Mouse (Mus musculus): Measurements from ENCODE around the gene Pacrg. TPM values are rescaled to one million over a fixed set of nuclear protein-coding genes. Genes with fewer than 3 reads are reported as not detected.

The Pacrg gene
- polyA plus RNA-seq, 1 experiment = 0.33 TPM

DNA sequence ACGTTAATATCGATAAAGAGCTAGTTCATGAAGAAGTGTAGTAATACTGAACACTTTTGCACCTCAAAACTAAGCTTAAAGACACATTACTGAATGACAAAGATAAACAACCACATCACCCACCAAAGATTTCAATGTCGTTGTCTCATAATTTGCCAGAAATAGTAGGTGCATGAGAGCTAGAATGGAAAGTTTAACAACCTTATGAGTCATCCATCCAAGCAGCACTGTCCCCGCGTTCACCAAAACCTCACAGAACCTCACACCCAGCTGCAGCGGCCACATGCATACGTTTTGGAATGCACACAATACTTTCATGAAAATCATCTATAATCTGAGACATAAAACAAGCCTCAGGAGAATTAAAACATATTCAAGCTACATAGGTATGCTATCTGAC is 206.3 kb downstream of the Pacrg start:
- WGBS = 72% methylated on average over 7 of the region's 7 CpGs
- no peak for DNase-seq (ENCODE audit: low read depth, low spot score)

DNA sequence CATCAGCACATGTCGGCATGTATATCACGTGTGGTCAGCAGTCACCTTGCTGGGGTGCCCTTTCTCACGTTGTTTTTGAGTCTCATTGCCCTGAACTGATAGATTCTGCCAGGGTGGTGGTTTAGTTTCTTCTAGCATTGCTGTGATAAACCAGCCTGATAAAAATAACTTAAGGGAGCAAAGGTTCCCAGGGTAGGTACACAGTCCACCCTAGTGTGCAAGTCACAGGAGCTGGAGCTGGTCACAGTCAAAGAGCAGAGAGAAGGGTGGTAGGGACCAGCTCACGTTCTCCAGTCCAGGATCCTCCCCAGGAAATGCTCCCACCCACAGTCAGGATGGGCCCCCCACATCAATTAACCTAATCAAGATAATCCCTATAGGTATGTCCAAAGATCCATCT is 211.9 kb downstream of the Pacrg start:
- WGBS = 84% methylated on average over 4 of the region's 4 CpGs
- no peak for DNase-seq (ENCODE audit: low read depth, low spot score)

DNA sequence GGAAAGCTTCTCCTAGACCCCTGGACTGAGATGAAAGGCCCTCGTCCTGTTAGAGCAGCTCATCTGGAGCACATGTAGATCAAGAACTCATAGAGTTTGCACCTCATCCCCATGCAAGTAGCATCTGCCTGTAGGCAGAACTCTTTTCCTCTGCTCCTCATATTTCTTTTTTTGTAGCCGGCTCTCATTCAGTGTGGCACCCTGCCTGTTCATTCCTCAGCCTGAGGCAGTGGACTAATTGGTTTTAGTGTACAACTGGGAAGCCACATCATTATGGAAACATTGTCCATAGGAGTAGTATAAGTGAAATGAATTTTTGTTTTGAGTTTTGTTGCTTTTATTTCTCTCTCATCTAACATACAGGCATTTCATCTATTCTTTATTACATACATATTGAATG is 212.6 kb downstream of the Pacrg start:
- 65% methylated on average over 2 of the region's 2 CpGs for WGBS
- DNase-seq (ENCODE audit: low read depth, low spot score) = no peak

DNA sequence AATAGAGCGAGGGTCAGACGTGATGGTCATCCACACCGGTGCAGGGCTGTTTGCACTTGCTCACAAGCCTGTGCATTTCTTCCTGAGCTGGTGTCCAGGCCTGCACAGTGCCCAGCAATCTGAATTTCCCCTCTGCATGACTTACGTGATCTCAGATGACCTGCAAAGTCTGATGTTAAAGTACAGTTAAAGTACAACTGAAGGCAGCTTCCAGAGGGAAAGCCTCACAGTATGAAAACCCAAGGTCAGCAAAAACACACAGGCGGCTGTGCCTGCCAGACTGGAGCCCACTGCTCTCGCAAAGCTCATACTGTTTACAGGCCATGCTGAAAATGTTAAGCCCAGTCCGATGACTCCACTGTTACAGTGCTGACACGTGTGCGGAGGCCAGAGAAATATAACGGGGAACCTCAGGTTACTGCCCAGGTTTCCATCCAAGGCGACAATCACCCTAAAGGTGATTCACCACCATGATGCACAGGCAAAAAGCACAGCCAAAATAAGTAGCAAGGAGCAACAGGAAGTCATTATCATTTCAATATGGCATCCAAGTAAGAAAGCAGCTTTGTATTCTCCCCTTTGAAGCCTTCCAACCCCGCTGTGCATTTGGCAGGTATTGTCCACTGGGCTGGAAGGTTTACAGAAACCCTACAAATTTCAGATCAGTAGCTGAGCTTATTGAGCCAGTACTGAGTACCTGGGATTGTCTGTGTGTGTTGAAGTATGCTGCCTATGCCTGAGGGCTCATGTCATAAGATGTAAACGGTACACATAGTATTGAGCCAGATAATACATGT is 213.6 kb downstream of the Pacrg start:
- 74% methylated on average over 13 of the region's 13 CpGs for WGBS

DNA sequence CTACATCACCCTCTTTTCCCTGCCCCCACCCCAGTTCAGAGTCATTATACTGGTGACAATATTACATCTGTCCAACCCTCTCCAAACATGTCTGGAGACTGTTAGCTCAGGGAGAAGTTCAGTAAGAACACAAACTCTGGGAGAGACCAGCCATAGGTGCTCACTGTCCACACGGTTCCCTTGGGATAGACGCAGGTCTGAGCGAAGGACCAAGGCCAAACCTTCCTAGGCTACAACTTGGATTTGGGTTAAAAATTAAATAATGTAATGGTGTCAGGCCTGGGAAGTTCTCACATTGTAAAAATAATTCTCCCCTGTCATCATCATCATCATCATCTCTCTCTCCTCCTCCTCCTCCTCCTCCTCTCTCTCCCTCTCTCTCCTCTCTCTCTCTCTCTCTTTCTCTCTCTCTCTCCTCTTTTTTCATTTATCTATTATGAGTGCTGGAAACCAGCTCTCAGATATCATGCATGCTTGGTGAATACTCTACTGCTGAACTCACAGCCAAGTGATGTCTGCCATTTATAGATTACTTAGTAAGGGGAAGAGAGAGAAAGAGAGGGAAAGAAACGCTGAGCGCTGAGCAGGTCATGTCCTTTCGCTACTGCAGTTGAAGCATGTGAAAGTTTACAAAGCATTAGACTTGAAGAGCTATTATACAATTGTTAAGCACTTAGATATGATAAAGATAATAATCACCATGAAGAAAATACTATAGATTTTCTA is 215.2 kb downstream of the Pacrg start:
- WGBS = 72% methylated on average over 6 of the region's 6 CpGs
- DNase-seq (ENCODE audit: low read depth, low spot score) = no peak

More for the DNA sequence above, 213.6 kb downstream of the Pacrg start:
- no peak for DNase-seq (ENCODE audit: low read depth, low spot score)

DNA sequence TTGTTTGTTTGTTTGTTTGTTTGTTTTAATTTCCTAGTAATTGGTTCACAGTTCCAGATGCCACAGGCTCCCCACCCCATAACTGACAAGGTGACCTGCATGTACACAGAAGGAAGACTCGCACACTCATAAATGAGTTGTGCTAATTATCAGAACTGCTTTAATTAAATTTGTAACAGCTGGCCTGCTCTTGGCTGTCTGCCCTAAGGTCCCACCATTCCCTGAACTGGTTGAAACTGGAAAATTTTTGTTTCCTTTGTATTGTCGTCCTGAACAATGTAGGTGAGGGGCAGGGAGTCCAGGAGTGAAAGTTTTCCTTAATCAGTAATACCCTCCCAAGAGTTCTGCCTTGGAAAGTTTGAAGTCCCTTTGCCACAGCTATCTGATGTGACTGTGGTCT is 219.5 kb downstream of the Pacrg start:
- DNase-seq (ENCODE audit: low read depth, low spot score) = no peak
- WGBS = 75% methylated on average over 2 of the region's 2 CpGs

DNA sequence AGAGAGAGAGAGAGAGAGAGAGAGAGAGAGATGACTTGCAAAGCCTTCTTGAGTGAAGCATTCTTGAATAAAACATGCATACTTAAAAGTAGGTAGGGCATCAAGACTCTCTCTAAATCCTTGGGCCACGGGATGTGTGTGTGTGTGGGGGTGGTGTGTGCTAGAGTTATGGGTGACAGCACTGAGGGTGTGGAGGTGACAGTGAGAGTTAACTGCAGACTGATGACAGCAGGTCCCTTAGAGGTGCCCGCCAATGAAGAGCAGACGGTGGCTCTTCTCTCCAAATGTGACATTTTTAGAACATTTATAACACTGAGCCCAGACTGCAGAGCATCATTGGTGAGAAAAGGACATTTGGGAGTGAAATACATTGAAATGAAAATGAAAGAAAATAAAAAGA is 220.2 kb downstream of the Pacrg start:
- 82% methylated on average over 3 of the region's 3 CpGs for WGBS
- no peak for DNase-seq (ENCODE audit: low read depth, low spot score)

DNA sequence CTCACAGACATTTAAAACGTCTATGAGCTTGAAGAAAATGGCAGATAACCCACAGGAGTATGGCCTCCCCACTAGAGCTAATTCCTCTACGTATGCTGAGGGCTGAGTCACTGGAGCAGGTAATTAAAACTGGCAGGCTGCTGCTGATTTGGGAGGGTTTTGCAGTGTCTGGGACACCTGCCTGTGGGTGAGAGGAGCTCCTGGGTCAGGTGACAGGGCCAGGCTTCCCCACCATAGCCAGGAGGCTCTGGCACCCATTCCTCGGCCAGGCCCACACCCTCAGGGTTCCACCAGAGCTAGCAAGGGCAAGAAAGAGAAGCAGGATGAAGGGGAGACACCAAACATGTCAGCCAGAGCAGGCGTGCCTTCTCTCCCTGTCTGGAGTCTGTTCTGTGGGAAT is 222.5 kb downstream of the Pacrg start:
- WGBS = 58% methylated on average over 4 of the region's 4 CpGs

DNA sequence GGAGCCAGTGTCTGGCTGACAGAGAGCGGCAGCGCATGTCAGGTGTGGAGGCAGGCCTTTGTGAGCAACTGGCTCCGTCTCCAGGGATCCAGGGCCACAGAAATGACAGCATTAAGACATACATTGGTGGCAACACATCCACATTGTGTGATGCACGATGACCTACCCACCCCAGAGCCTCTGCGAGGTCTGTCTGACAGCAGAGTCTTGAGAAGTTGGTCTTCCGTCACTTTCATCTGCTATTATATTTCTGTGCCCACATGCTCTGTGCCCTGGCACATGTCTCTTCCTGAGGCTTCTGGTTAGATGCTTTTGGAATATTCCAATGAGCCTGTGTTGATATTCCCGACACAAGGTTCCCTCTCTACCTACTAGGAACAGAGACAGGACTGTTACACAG is 224.5 kb downstream of the Pacrg start:
- 88% methylated on average over 7 of the region's 7 CpGs for WGBS
- DNase-seq (ENCODE audit: low read depth, low spot score) = no peak

More for the DNA sequence above, 222.5 kb downstream of the Pacrg start:
- no peak for DNase-seq (ENCODE audit: low read depth, low spot score)

DNA sequence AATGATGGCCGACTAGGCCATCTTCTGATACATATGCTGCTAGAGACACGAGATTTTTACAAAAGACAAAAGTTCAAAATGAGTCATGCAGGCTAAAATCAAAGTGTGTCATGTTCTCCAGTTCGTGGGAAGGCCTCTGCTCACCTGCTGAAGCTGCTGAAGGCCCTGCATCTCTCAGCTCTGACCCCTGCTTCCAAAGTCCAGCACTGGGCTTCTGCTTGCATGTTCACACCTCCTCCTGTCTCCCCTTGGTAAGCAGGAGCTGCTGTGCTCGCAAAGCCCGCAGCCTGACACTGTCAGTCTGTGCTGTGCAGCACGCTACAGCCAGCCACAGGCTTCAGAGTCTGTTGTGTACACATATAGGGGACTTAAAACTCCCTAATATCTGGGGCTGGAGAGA is 225.4 kb downstream of the Pacrg start:
- DNase-seq (ENCODE audit: low read depth, low spot score) = no peak
- WGBS = 64% methylated on average over 6 of the region's 6 CpGs

DNA sequence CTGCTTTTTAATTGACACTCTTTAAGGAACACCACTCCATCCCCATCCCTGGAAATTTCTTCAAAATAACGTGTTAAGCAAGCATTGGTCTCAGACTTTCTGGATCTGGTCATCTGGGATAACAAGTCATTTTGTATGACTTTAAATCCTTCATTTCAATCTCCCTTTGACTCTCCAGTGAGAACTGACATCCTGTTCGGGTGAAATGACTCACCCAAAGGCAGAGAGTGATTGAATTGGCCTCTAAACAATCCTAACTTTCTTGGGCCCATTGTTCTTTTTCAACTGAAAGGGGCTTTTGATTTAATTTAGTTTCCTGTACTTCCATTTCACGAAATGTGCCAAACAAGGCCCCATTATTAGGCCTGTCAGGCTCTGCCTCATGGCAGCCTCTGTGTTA is 228.5 kb downstream of the Pacrg start:
- WGBS = 44% methylated on average over 3 of the region's 3 CpGs
- no peak for DNase-seq (ENCODE audit: low read depth, low spot score)

DNA sequence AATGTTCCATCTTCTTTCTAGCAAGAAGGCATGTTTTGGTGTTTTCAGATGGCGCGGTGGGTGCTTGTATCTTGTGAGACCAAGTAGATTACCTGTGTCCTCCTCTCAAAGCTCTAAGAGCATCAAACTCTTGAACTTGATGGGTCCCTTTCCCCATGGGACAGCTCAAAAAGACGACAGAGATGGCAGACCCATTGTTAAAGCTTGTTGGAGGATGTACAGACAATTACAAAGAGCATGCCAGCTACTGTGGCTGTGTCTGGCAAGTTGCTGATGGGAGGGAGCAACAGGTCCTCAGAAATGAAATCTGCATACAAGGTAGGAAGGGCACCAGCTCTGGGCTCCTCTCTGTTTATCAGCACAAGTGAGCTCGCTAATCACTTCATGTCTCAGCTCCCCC is 232.0 kb downstream of the Pacrg start:
- 73% methylated on average over 4 of the region's 4 CpGs for WGBS
- no peak for DNase-seq (ENCODE audit: low read depth, low spot score)

DNA sequence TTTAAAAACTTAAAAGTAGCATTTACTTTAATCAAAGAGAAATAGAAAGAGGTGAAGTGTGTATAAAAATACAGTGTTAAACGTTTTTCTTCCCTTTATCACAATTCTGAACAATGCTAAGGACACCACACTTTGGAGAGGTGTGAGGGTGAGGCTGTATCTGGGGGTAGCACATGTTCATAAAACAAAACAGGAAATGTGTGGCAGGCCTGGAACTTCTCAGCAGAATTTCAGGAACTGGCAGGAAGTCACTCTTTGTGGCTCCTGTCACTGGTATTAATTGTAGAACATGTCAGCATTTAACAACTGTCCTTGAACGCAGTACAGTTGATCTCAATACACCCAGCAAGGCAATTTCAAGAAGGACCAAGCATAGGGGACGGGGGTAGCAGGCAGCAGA is 234.0 kb downstream of the Pacrg start:
- 45% methylated on average over 3 of the region's 3 CpGs for WGBS
- DNase-seq (ENCODE audit: low read depth, low spot score) = no peak

DNA sequence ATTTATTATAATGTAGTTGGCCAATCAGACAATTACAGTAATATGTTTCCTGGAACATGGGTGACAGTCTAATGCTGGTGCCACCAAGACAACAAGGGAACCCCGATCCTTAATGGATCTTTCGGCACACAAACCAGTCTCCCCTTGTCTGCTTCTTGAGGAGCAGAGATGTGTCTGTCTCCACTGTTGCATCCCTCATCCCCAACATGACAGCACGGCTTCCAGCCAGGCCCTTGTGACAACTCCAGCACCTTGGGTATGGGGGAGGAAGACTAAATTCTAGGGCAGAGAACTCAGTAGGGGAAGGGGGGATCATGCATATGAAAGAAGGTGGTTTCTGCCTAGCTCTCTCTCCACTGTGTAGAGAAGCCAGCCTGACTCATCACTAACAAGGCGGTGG is 242.4 kb downstream of the Pacrg start:
- DNase-seq (ENCODE audit: low read depth, low spot score) = no peak
- 89% methylated on average over 4 of the region's 4 CpGs for WGBS

DNA sequence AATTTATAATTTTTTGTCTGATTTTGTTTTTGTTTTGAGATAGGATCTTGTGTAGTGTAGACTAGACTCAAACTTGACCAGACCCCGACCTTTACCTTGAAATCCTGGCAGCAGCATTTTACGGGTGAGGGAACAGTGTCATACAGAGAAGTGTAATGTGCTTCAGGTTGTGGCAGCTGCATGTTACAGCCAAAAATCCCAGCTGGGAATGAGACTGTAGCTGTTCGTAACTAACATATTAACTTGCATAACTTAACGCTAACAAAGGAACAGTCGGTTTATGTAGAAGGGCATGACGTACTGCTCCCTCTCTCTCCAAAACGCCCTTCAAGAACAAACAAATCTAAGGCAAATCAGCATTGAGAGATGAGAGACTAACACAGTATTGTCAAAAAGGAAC is 250.5 kb downstream of the Pacrg start:
- WGBS = 49% methylated on average over 7 of the region's 7 CpGs
- DNase-seq (ENCODE audit: low read depth, low spot score) = no peak

DNA sequence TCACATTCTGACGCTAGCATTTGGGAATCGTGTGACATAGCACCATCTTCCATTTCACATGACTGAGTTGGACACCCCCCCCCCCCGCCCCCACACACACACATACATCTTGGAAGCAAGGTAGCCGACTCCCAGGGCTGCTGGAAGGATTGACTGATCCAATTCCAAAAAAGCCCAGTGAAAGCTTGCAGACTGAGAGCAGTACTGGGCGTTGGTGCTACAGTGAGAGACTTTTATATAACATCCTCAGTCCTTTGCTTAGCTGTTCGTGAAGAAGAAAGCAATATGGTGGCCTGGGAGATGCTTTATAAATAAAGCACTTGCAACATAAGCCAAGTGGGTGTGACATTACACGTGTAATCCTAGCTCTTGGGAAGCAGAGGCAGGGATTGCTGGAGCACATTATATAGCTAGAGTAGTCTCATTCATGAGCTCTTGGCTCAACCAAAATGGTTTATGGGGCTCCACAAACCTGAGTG is 251.2 kb downstream of the Pacrg start:
- no peak for DNase-seq (ENCODE audit: low read depth, low spot score)
- WGBS = 71% methylated on average over 7 of the region's 7 CpGs

DNA sequence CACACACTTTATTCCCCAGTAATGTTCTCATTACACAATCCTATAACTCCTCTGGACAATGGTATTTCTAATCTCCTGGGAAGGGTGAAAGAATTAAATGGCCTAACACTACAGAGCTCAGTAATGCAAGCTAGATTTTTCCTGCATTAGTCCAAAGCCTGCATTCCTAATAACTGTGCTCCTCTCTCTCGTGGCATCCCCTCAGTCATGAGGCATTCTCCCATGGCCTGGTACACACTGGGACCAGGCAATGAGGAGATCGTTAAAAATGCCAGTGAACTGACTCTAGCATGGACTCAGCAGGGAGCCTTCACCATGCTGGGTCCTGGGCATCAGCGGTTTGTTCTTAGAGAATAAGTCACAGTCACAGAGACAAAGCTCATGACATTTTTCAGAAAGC is 256.8 kb downstream of the Pacrg start:
- 63% methylated on average over 3 of the region's 3 CpGs for WGBS
- DNase-seq (ENCODE audit: low read depth, low spot score) = no peak

DNA sequence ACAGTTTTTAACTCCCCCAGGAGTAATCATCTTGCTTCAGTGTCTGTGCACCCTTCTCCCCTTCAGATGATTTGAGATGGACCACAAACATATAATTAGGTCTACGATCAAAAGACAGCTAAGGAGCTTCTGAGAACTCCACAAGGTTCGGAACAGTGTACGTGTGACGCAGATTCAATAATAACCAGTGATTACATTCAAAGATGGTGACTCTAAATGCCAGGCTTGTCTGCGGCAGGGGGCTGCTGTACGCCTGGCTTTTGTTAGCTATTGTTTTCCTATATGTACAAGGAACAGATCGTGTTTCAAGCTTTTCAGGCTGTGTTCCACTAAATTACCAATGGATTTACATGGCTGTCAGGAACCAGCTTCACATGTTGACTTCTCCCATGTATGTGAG is 264.8 kb downstream of the Pacrg start:
- 87% methylated on average over 7 of the region's 7 CpGs for WGBS
- no peak for DNase-seq (ENCODE audit: low read depth, low spot score)

DNA sequence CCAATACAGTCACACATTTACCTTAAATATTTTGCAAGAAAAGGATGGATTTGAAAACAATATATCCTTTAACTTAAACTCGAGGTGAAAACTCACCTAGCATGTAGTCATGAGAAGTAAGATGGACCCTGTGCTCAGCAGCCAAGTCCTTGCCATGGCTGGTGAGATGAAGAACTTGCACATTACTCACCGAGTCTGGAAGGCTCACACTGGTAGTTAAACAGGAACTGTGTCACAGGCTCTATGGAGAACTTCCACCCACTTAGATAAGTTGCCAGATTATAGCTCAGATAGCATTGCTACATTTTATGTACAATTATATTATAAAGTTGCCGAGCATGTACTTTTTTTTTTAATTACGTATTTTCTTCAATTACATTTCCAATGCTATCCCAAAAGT is 267.7 kb downstream of the Pacrg start:
- WGBS = 71% methylated on average over 4 of the region's 4 CpGs
- DNase-seq (ENCODE audit: low read depth, low spot score) = no peak

DNA sequence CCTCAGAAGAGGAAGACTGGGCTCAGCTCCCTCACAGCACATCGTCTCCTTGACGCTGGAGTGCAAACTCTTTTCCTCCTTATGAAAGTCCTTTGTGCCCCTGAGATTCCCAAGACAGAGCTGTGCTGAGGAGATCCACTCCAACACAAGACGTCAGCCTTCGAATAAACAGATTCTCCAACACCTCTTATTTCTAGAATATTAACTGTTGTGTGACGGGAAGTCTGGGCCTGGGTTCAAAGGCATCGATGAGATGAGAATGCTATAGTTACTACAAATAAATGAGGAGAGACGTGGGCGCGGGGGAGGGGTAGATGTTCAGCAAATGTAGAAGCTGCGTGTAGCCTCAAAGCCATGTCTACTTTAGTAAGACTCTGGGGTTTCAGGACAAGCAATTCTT is 270.8 kb downstream of the Pacrg start:
- 84% methylated on average over 10 of the region's 10 CpGs for WGBS
- DNase-seq (ENCODE audit: low read depth, low spot score) = no peak

DNA sequence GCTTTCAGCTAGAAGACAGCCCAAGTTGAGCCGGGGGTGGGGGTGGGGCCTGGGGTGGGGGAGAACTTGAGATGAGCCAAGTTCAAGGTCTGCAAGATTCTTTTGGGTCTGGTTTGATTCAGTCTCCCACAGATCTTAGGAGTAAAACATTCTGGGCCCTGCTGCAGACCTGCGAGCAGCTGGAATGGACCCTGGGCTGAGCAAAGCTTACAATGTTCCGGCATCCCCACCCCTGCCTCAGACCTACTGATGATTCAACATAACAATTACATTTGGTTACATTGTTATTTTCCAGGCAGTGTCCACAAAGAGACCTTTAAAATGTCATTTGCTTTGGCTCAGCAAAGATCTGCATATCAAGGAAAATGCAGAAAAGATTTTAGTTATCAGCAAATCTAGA is 272.7 kb downstream of the Pacrg start:
- DNase-seq (ENCODE audit: low read depth, low spot score) = no peak
- 82% methylated on average over 3 of the region's 3 CpGs for WGBS
